Mouse (Mus musculus) thymus, postnatal 10 days (tissue): ENCODE measurements around the gene Ube2f.
A peak's percentile ranks its signal among the peaks of the same experiment; 100 is the strongest.

ENCODE experiments used
- DNase-seq, 2 experiments: peaks; one replicate each; pipeline ENCODE4 v3.0.0; 2021; ENCODE audit warnings: low spot score in 2 of 2

The Ube2f gene

GRCm38 (mm10) chr1:91297799-91298744 is 48.0 kb downstream of the Ube2f start, which contains the start of gene Scly:
Gene Scly (plus strand): TSS chr1:91298338.
- peak; percentile 88 for DNase-seq

DNA sequence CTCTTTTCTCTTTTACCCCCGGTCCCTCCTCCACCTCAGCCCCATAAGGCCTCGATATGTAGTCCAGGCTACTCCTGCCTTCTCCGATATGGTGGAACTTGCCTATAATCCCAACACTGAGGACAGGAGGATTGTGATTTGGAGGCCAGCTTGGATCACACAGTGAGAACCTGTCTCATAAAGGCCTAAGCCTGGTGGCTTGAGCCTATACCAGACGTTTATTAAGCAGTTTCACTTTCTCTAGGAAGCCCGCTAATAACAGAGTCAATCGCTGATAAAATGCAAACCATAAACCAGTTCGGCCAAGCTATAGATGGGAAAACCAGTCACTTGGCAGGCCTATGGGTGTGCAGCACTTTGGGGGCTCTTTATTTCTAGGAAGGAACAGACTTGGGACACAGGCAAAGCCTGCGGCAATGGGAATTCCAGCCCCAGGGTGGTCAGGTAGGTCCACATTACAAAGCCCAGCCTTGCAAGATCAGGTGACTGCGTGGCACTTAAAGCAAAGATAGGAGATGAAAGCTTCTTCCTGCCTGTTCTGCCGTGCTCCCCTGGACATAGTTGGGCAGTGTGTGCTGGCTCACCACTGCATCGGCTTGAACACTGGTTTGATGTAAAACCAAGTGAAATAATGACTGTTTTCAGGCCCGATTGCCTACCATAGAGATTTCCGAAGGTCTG is 49.1 kb downstream of the Ube2f start:
- DNase-seq = no peak

DNA sequence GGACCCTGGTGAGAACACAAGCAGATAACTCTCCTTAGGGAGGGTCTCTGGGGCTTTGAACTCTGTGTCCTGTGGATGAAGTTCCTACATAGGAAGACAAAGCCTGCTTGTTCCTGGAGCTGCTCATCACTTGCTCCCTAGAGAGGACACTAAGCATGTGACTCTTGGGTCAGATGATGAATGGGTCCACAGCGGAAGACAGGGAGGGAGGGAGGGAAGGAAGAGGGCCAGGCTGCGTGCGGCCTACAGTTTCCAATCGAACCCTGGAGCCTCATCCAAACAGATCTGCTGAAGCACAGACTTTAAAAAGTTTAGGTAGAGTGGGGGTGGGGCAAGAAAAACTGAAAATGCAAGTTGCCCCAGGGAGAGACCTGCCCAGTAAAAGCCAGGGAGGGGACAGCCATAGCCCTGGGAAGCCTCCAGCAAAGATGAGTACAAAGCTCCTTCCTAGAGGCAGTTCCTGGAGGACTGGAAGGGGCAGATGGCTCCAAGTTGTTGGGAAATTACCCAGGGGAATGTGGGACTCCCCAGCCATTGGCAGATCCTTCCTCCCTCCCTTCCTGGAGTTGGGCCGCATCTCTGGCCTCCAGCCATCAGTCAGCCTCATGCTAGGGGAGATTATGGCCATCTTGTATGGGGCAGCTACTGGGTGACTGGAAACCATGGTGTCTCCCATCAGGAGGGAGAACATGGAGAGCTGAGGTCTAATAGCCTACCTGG is 49.8 kb downstream of the Ube2f start:
- DNase-seq = no peak

- no peak for DNase-seq
These were observed 51.3 kb downstream of the Ube2f start for GRCm38 (mm10) chr1:91301206-91301920.

GRCm38 (mm10) chr1:91302021-91302420 is 51.9 kb downstream of the Ube2f start:
- DNase-seq = no peak

DNA sequence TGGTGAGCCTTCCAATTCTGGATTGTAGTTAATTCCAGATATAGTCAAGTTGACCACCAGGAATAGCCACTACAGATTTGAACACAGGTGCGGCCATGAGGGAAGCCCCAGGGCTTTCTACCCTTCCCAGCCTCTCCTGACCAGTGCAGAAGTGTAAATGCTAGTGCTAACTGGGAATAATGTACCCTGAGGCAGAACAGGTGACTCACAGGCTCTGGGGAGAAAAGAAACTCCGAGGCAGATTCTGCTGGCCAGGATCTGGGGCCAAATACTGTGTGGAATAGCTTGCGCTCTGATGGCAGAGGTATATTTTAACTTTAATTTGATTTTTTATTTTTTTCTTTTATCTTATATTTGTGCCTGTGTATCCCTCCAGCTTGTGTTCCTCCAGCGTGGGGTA is 54.5 kb downstream of the Ube2f start:
- no peak for DNase-seq

- DNase-seq = no peak
These were observed 59.4 kb downstream of the Ube2f start for GRCm38 (mm10) chr1:91309366-91310085.

- DNase-seq = no peak
These were observed 62.2 kb downstream of the Ube2f start for GRCm38 (mm10) chr1:91312273-91312672.

DNA sequence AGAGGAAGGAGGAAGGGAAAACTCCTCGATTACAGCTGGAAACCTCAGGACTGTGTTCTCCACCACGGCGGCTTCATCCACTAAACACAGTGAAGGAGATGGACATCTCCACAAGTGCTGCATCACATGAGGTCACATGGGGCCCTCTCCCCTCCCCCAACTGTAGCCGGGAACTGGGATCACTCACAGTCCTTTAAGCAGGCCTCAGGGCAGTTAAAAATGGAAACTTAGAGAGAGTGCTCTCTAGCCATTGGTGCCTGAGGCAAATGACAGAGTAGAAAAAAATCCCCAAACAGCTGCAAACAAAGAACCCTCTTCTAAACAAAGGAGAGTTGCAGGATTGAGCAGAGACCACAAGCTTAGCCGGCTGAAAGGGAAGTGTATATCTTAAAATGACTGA is 63.1 kb downstream of the Ube2f start:
- no peak for DNase-seq

DNA sequence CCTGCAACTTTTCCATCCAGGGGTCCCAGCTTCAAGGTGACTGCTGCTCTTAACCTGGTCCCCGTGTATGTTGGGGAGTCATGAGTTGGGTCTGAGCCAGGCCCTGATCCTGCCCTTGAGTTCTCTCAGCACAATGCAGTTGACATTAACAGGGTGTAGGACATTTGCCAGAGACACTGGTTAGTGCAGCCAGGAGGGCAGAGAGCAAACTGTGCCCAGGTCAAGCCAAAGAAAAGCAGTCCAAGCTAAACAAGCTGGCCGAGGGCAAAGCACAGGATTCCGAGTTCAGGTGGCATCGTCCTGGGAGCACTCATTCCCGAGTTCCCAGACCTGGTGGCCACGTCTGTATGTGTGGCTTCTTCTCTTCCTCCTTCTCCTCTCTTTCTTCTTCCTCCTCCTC is 67.6 kb downstream of the Ube2f start:
- no peak for DNase-seq

- DNase-seq = no peak
These were observed 71.8 kb downstream of the Ube2f start, which contains the start of gene Espnl for GRCm38 (mm10) chr1:91321760-91322438. Gene Espnl (plus strand): TSS chr1:91322075.

- no peak for DNase-seq
These were observed 74.5 kb downstream of the Ube2f start for GRCm38 (mm10) chr1:91324646-91325045.

- no peak for DNase-seq
These were observed 75.5 kb downstream of the Ube2f start for GRCm38 (mm10) chr1:91325488-91326042.

GRCm38 (mm10) chr1:91332102-91332501 is 82.0 kb downstream of the Ube2f start:
- DNase-seq = peak in 1 of 2 experiments; percentile 20

DNA sequence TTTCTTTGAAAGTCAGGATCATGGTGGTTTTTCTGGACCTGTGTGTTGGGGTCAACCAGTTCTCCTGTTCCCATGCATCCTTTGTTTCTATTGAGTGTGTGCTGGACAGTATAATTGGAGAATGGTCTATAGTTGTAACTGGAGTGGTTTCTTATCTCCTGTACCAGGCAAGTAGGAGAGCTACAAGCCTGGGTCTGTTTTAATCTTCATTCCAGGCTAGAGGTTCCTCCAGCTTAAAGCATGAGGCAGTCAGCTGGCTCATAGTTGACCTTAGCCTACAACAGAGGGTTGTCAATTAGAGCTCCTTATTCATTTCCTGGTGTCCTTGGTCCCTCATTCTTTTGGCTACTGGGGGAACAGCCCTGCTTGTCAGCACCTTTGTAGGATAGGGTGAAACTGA is 83.5 kb downstream of the Ube2f start:
- no peak for DNase-seq

DNA sequence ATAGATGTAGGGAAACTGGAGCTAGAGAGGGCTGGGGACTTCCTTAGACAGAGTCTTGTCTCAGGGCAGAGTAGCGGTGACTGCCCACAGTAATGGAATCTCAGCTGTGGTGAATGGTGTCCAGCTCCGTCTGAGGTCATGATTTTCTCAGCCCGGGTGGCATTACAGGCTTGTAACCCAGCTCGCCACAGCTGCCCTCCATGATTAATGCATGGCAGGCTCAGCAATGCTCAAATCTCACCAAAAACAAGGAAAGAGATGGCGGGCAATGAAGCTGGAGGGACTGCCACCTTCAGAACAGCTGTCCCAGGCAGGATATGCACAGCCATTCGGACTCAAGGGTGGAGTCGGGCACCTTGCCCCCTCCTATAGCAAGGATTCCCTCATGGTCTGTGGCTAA is 87.3 kb downstream of the Ube2f start:
- DNase-seq = no peak
